Comparison of ENCODE assay signal across 18 mouse cellular contexts in genomic region chr17:70486831-70487230, GRCm38 (mm10).
DNase-seq lines count a peak whose midpoint lies in the region; ATAC-seq and TF ChIP-seq lines count a peak whose summit lies in the region.
"Had no signal": no experiment of that assay in that cellular context is flagged by ENCODE, and none has a peak within 500 bp of the region (broad histone marks: within the 10 kb centered on the region; RNA-seq: fewer than 3 reads in every experiment).

No protein-coding gene starts in this region.

- peak; percentile 31 for DNase-seq in cerebellum, adult 9-11 months
- no peak for DNase-seq in cerebellum, postnatal 4 days (ENCODE audit: low spot score in 2 of 2)
- DNase-seq in hindbrain, postnatal 0 days (ENCODE audit: low spot score) = peak; percentile 37
- DNase-seq in hindbrain, embryonic 10.5 days (ENCODE audit: low spot score) = no peak
- DNase-seq in brain, adult 2 months (ENCODE audit: low read depth, low spot score) = peak; percentile 69
- no peak for DNase-seq in ovary, postnatal 10 days (ENCODE audit: low spot score)
- DNase-seq: adrenal gland, adult 2 months; gastrocnemius, postnatal 25 days; heart, postnatal 36 days; lung, postnatal 10 days; spleen, adult 18-20 months; thymus, adult 2 months had no signal

- no peak overlapping the region for H3K4me3 ChIP-seq in hindbrain, postnatal 0 days (ENCODE audit: low read length)
- no peak overlapping the region for H3K4me3 ChIP-seq in hindbrain, embryonic 10.5 days
- no peak overlapping the region for H3K4me3 ChIP-seq in forebrain, embryonic 16.5 days (replicated peaks; ENCODE audit: low read length)
- H3K4me3 ChIP-seq: embryonic facial prominence, embryonic 10.5 days; myocyte had no signal

- H3K9ac ChIP-seq in hindbrain, postnatal 0 days (replicated peaks; ENCODE audit: low read length) = no peak overlapping the region
- no peak overlapping the region for H3K9ac ChIP-seq in forebrain, embryonic 16.5 days (replicated peaks; ENCODE audit: low read depth, low read length)

- no peaks in the 10 kb centered on the region for H3K9me3 ChIP-seq in hindbrain, postnatal 0 days (ENCODE audit: low read length)
- H3K9me3 ChIP-seq in hindbrain, embryonic 10.5 days = no peaks in the 10 kb centered on the region
- no peaks in the 10 kb centered on the region for H3K9me3 ChIP-seq in forebrain, embryonic 16.5 days (ENCODE audit: control insufficient read depth, low read length)
- H3K9me3 ChIP-seq: embryonic facial prominence, embryonic 10.5 days had no signal

- no peaks in the 10 kb centered on the region for H3K4me1 ChIP-seq in hindbrain, postnatal 0 days (ENCODE audit: insufficient read depth, low read length)
- H3K4me1 ChIP-seq in hindbrain, embryonic 10.5 days (replicated peaks) = no peaks in the 10 kb centered on the region
- peaks cover 11% of the 10 kb centered on the region for H3K4me1 ChIP-seq in forebrain, embryonic 16.5 days (replicated peaks; ENCODE audit: control insufficient read depth, insufficient read depth, low read length)
- H3K4me1 ChIP-seq: embryonic facial prominence, embryonic 10.5 days had no signal

- WGBS in hindbrain, postnatal 0 days = 59% methylated on average over 10 of the region's 10 CpGs
- WGBS in hindbrain, embryonic 10.5 days = 90% methylated on average over 10 of the region's 10 CpGs
- WGBS in forebrain, embryonic 16.5 days = 47% methylated on average over 10 of the region's 10 CpGs

- no peak for TF ChIP-seq CTCF in hindbrain, postnatal 0 days (IDR thresholded peaks at IDR 0.05; ENCODE audit: low read depth)

- no peaks in the 10 kb centered on the region for H3K27me3 ChIP-seq in hindbrain, postnatal 0 days (ENCODE audit: insufficient read depth, low read length)
- H3K27me3 ChIP-seq in hindbrain, embryonic 10.5 days (ENCODE audit: insufficient read depth, poor library complexity, severe bottlenecking) = no peaks in the 10 kb centered on the region
- H3K27me3 ChIP-seq in forebrain, embryonic 16.5 days (replicated peaks; ENCODE audit: control insufficient read depth, insufficient read depth, low read length) = no peaks in the 10 kb centered on the region

- no peak for ATAC-seq in hindbrain, postnatal 0 days
- ATAC-seq in forebrain, embryonic 16.5 days = peak; percentile 55
- no peak for ATAC-seq in granulocyte monocyte progenitor cell, adult 5-6 weeks (replicated peaks; ENCODE audit: poor library complexity, severe bottlenecking)
- ATAC-seq: intestine, embryonic 16.5 days had no signal

- H3K27ac ChIP-seq in hindbrain, postnatal 0 days = peak overlapping the region; percentile 42; the same call in 1 of the 2 replicates
- no peak overlapping the region for H3K27ac ChIP-seq in hindbrain, embryonic 10.5 days
- peak overlapping the region; percentile 43 for H3K27ac ChIP-seq in forebrain, embryonic 16.5 days (ENCODE audit: low read length)
- H3K27ac ChIP-seq: embryonic facial prominence, embryonic 10.5 days had no signal

- no peaks in the 10 kb centered on the region for H3K36me3 ChIP-seq in hindbrain, postnatal 0 days (ENCODE audit: insufficient read depth, low read length)
- no peaks in the 10 kb centered on the region for H3K36me3 ChIP-seq in hindbrain, embryonic 10.5 days
- no peaks in the 10 kb centered on the region for H3K36me3 ChIP-seq in forebrain, embryonic 16.5 days (ENCODE audit: control insufficient read depth, insufficient read depth)
- H3K36me3 ChIP-seq: embryonic facial prominence, embryonic 10.5 days had no signal

- no peak overlapping the region for H3K4me2 ChIP-seq in hindbrain, postnatal 0 days (ENCODE audit: low read depth, low read length)
- H3K4me2 ChIP-seq in forebrain, embryonic 16.5 days (ENCODE audit: low read length) = no peak overlapping the region
- H3K4me2 ChIP-seq: heart, embryonic 11.5 days had no signal

Comparison
In these comparisons a context has a peak if more than half of its experiments do, and no peak if none do; other contexts are left out.
1. DNase-seq: peak in cerebellum, adult 9-11 months (single experiment), hindbrain, postnatal 0 days (single experiment) and brain, adult 2 months (single experiment); none in cerebellum, postnatal 4 days (0 of 2), hindbrain, embryonic 10.5 days (single experiment) and ovary, postnatal 10 days (single experiment).